Mouse (Mus musculus) ES-Bruce4 (cell line): ENCODE results near the gene Copz1. TPM values are rescaled to one million over a fixed set of nuclear protein-coding genes. Genes with fewer than 3 reads are reported as not detected.

Source experiments
- H3K27ac ChIP-seq: 2 replicates; pipeline ENCODE4 v1.5.1; 2012; ENCODE audit warnings: low read length, inconsistent platforms; ENCODE audit not compliant: insufficient read depth
- H3K27me3 ChIP-seq: 2 replicates; pipeline ENCODE4 v1.6.1; 2012; ENCODE audit warnings: mild to moderate bottlenecking, low read length, inconsistent platforms; ENCODE audit not compliant: control insufficient read depth, poor library complexity, insufficient read depth, severe bottlenecking
- H3K36me3 ChIP-seq: 2 replicates; pipeline ENCODE4 v1.6.1; 2012; ENCODE audit warnings: inconsistent platforms, mild to moderate bottlenecking, low read length, moderate library complexity; ENCODE audit not compliant: control insufficient read depth, poor library complexity, insufficient read depth, severe bottlenecking
- H3K4me1 ChIP-seq: one replicate; pipeline ENCODE4 v1.8.1; 2011; ENCODE audit warnings: low read length; ENCODE audit not compliant: control insufficient read depth, insufficient read depth
- H3K4me3 ChIP-seq: 2 replicates; pipeline ENCODE4 v1.5.1; 2011; ENCODE audit warnings: low read depth, mild to moderate bottlenecking, low read length
- H3K9ac ChIP-seq: 2 replicates; pipeline ENCODE4 v1.6.1; 2012; ENCODE audit warnings: low read depth, mild to moderate bottlenecking, inconsistent platforms; ENCODE audit not compliant: poor library complexity, severe bottlenecking
- H3K9me3 ChIP-seq: replicated peaks from 2 replicates; pipeline ENCODE4 v1.6.1; 2012; ENCODE audit warnings: mild to moderate bottlenecking, low read length, inconsistent platforms; ENCODE audit not compliant: control insufficient read depth, poor library complexity, insufficient read depth, severe bottlenecking
- CTCF ChIP-seq: IDR thresholded peaks from one replicate; pipeline ENCODE4 v1.8.1; 2011; ENCODE audit warnings: low read depth, low read length
- EP300 ChIP-seq: IDR thresholded peaks from 2 replicates; pipeline ENCODE4 v1.6.1; 2011; ENCODE audit warnings: low read depth, low read length; ENCODE audit not compliant: insufficient read depth
- POLR2A ChIP-seq: IDR thresholded peaks from one replicate; pipeline ENCODE4 v1.8.1; 2011; ENCODE audit warnings: low read length; ENCODE audit not compliant: insufficient read depth
- polyA plus RNA-seq: library from polyadenylated mRNA; stranded (reverse); fragments of >200 nt; gene quantifications from 2 replicates; pipeline ENCODE4 v1.2.4, GENCODE M21; 2011; ENCODE audit warnings: low read depth; ENCODE audit not compliant: missing spikeins, insufficient read depth, insufficient read length

The Copz1 gene
- polyA plus RNA-seq, 1 experiment = 140 TPM

DNA sequence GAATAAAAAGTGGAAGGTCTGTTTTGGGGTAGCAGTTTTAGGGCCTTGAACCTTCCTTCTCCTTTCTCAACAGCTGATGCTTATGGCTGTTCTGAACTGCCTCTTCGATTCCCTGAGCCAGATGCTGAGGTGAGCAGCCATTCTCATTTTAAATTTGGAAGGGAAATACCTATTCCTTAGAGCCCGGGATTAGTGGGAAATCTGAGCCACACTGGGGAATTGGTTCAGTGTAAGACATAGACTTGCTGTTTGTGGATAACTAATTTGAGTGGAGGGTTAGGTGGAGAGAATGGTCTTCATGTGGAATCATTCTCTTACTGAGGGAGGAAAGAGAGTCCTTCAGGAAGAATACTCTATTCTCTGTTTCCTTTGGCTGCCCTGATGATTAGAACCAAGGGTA lies 22.1 kb downstream of the Copz1 start:
- no peak overlapping the region for H3K27ac ChIP-seq
- H3K27me3 ChIP-seq = no peaks in the 10 kb centered on the region
- H3K9me3 ChIP-seq = no peaks in the 10 kb centered on the region
- no peak for TF ChIP-seq CTCF
- no peak for TF ChIP-seq POLR2A
- TF ChIP-seq EP300 = no peak
- H3K9ac ChIP-seq = no peak overlapping the region
- H3K4me1 ChIP-seq = peaks cover 4% of the 10 kb centered on the region
- H3K4me3 ChIP-seq = no peak overlapping the region
- H3K36me3 ChIP-seq = peaks cover 26% of the 10 kb centered on the region

DNA sequence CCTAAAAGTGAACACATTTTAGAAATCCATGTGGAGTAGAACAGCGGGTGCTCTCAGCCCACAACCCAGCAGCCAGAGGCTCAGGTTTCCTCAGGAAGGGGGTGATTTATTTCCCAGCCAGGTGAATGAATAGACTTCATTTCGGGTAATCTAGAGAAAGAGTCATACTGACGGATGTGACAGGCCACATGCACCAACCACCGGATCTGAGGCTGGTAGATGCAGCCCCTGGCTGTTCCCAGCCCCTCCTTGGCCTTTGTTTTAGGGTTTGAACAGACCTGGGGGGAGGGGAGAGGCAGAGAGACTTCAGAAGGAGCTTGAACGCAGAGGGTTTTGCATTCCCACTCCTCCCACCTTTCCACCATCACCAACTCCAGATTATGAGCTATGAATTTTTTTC lies 23.3 kb downstream of the Copz1 start:
- no peaks in the 10 kb centered on the region for H3K27me3 ChIP-seq
- no peak overlapping the region for H3K9ac ChIP-seq
- H3K4me1 ChIP-seq = peaks cover 6% of the 10 kb centered on the region
- TF ChIP-seq POLR2A (no peak), EP300 (no peak), CTCF (no peak)
- H3K4me3 ChIP-seq = no peak overlapping the region
- H3K36me3 ChIP-seq = peaks cover 22% of the 10 kb centered on the region
- H3K9me3 ChIP-seq = no peaks in the 10 kb centered on the region
- H3K27ac ChIP-seq = no peak overlapping the region

DNA sequence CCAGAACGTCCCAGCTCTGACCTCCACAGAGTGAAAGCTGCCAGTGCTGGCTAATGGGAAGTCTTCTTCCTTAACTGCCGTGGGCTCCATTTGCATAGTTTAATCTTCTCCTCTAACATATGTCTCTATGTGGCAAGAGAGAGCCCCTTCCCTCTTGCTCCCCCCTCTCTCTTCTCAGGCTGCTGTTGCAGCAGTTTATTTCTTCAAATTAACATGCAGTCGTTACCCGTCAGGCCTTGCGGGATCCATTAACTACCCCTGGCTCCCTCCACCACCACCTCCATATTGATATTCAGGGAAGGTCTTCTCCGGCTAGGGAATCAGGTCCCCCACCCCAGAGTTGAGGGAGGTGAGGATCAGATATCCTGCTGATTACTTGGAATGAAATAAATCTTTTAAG lies 24.8 kb downstream of the Copz1 start:
- peaks cover 13% of the 10 kb centered on the region for H3K36me3 ChIP-seq
- H3K27ac ChIP-seq = no peak overlapping the region
- no peak overlapping the region for H3K9ac ChIP-seq
- H3K27me3 ChIP-seq = no peaks in the 10 kb centered on the region
- H3K4me3 ChIP-seq = no peak overlapping the region
- peaks cover 6% of the 10 kb centered on the region for H3K4me1 ChIP-seq
- H3K9me3 ChIP-seq = no peaks in the 10 kb centered on the region
- no peak for TF ChIP-seq POLR2A
- no peak for TF ChIP-seq CTCF
- no peak for TF ChIP-seq EP300

DNA sequence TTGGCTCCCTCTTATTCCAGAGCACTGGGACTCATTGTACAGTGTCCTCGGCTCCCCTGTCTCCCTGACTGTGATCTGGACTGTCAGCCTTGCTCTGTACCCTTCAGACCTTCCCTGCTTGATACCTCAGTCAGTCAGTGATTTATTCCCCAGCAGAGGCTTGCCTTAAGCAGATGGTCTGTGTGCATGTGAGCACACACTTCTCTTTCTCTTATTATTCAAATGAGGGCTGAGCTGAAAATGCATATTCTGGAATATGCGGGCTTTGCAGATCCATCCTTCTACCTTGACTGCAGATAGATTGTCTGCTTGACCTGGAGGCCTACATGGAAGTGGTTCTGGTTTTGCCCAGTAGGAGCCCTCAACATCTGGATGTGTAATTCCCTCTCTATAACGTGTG lies 25.5 kb downstream of the Copz1 start:
- Histone ChIP-seq H3K9ac (no peak overlapping the region), H3K27ac (no peak overlapping the region), H3K4me3 (no peak overlapping the region), H3K36me3 (peaks cover 7% of the 10 kb centered on the region), H3K9me3 (no peaks in the 10 kb centered on the region), H3K4me1 (peaks cover 6% of the 10 kb centered on the region), H3K27me3 (no peaks in the 10 kb centered on the region)
- TF ChIP-seq POLR2A (no peak), CTCF (no peak), EP300 (no peak)

DNA sequence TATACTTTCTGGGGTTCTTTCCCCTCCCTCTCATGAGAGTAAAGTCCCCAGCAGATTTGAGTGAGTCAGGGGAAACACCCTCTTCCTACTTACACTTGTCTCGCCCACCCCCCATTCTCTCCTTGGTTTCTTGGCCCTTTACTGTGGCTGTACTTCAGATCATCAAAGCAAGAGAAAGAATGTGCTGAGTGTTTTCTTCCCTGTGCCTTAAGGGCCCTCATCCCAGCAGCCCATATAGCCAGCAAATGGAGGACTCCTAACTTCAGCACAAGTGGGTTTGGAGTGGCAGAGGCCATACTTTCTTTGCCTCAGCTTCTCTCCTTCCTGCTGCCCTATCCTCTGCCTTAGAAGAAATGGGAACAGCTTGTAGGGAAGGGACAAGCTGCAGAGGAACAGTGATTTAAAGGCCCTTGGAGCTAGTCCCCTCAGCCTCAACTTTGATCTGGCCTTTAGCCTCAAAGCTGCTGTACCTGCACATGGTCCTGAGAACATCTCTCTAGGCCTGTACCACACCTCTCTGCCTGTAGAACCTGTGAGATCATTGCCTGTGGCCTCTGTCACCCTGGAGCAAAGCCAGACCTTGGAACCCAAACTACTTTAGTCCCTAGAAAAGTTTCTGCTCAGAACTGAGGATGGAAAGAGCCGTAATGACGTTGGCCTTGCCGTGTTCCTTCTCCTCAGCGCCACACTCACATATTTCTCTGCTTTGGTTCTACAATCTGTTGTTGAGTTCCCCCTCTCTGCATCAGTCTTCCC lies 26.5 kb downstream of the Copz1 start:
- Histone ChIP-seq H3K4me1 (peaks cover 6% of the 10 kb centered on the region), H3K4me3 (no peak overlapping the region), H3K9ac (no peak overlapping the region), H3K9me3 (no peaks in the 10 kb centered on the region), H3K36me3 (peaks cover 4% of the 10 kb centered on the region; the same call in 1 of the 2 replicates), H3K27ac (no peak overlapping the region), H3K27me3 (no peaks in the 10 kb centered on the region)
- TF ChIP-seq CTCF = no peak
- TF ChIP-seq POLR2A = no peak
- TF ChIP-seq EP300 = no peak

DNA sequence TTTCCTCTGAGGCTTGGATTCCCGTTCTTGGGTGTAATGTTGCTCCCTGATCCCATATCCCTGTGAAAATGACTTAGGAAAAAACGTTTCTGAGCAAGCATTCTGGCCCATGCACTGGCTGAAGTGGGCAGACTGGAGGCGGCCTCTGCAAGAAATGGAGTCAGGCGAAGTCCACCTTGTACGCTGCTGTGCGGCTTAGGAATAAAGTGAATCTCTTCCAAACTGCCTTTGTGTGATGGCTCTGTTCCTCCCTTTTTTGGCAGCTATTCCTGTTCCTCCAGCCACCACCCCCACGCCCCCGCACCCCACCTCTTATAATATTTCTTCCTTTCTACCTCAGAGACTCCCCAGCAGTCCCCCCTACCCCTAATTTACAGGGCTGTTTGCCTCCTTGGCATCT lies 27.1 kb downstream of the Copz1 start:
- Histone ChIP-seq H3K9ac (no peak overlapping the region), H3K9me3 (no peaks in the 10 kb centered on the region), H3K4me1 (peaks cover 6% of the 10 kb centered on the region), H3K4me3 (no peak overlapping the region), H3K27ac (no peak overlapping the region), H3K27me3 (no peaks in the 10 kb centered on the region), H3K36me3 (peaks cover 3% of the 10 kb centered on the region; the same call in 1 of the 2 replicates)
- no peak for TF ChIP-seq EP300
- no peak for TF ChIP-seq CTCF
- no peak for TF ChIP-seq POLR2A
